Mouse (Mus musculus): ENCODE measurements around the gene Ppil1.
"Not testable (repeated sequence)": the region's sequence is repeated elsewhere in the genome, so short reads cannot be mapped to it uniquely, and the experiment has no call there.

Ppil1 gene

DNA sequence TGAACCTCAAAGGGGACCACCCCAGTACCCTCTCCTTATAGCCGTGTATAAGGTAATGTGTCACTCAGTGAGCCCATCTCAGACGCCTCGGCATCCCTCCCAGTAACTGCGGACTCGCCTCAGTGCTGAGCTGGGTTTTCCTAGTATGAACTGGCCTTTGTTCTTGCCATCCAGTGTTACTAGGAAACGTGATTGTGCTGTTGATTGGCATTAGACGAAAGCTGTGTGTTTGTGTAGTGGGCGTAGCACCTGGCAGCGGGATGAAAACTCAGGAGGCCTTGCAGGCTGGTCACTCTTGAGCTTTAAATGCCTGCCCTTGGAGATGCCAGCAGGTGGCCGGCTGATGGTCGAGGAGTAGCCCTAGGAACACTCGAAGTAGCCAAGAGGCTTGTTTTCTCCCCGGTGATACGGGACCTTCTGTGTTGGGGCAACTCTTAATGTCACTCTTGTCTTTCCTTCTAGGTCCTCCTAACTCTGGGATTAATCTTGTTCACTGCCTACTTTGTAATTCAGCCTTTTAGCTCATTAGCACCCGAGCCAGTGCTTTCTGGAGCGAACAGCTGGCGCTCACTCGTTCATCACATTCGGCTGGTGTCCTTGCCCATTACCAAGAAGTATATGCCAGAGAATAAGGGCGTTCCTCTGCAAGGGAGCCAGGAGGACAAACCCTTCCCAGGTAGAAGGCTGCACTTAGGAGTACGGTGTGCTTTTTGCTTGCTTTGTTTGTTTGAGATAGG is 18.4 kb upstream of the Ppil1 start:
- in situ Hi-C loops (cut with MboI, MseI), result no loop called here

DNA sequence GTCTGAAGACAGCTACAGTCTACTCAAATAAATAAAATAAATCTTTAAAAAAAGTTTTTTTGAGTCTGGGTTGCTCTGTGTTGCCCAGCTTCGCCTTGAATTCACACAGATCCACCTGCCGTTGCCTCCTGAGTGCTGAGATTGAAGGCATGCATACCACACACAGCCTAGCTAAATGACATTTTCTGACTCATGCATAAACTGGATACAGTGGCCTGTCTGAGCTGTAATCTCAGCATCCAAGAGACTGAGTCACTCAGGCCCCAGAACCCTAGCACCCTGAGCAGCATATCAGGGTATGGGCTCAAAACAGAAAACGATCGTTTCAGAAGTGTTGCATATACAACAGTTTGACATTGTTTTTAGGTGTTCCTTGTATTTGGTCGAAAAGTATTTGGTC is 17.6 kb upstream of the Ppil1 start:
- in situ Hi-C loops (cut with MboI, MseI), result no loop called here

DNA sequence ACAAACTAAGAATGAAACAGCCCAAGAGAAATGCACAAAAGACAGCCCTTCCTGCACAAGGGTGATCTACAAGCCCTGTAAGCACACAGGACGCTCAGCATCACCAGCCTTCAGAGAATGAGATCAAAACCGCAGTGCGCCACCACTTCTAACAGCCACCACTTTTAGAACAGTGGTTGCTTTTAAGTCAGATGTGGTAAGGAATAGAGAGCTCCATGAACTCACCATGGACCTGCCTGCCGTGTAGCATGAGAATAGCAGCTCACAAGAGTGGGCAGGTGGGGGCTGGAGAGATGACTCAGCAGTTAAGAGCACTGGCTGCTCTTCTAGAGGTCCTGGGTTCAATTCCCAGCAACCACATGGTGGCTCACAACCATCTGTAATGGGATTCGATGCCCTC is 16.4 kb upstream of the Ppil1 start:
- in situ Hi-C loops (cut with MboI, MseI), result no loop called here

DNA sequence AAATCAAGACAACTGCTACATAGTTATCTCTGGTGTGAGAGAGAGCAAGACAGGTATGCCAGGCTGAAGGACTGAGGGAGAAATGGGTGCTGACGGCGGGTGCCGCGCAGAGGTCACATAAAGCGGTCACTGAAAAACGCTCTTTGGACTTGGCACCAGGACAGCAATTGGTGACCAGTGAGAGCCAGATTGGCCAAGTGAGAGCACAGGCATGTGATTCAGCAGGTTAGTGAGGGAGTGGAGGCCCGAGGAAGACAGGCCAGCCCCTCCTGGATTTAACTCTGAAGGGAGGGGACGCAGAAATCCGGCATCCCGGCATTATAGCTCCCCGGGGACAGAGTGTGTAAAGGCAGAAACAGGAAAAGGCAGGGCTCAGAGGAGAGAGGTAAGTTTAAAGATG is 9.9 kb upstream of the Ppil1 start:
- in situ Hi-C loops (cut with MboI, MseI), result no loop called here

GRCm38 (mm10) chr17:29273156-29273555 is 9.2 kb upstream of the Ppil1 start:
- in situ Hi-C loops (cut with MboI, MseI), result no loop called here

DNA sequence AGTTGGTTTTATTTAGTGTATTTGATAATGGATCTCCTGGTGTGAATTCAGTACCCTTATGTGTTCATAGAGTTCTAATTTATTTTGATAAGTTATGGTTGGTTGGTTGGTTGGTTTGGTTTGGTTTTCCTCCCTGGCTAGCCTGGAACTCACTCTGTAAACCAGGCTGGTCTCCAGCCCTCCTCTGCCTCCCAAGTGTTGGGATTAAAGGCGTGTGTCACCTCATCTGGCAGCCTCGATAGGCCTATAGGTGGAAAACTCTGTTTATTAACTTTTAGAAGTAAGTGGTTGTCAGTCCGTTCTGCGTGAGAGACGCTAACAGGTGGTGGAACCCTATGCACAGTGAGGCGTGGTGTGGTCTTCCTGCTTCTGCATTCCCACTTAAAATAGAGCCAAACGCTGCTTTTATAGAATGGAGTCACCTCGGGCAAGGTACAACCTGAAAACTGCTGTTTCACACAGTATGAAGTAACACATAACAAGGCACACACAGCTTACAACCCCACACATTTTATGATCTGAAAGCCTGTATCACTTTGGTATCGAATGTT is 6.2 kb upstream of the Ppil1 start:
- in situ Hi-C loops (cut with MboI, MseI), result no loop called here

DNA sequence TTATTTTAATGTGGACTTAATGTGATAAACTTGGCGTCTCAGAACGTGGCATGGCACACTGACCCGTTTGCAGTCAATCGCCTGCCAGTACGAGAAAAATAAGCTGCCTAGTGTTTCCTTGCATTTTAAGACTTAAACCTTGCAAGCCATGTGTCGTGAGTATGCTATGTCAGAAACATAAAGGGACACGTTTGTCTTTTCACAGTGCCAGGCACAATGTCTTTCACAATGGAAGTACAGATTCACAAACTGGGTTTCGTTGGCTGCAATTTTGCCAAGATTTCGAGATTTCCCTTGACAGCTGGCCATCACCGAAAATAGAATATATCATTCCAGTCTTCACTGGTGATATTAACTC is 5.3 kb upstream of the Ppil1 start:
- in situ Hi-C loops (cut with MboI, MseI), result no loop called here

- in situ Hi-C loops (cut with MboI, MseI), result no loop called here
Observed at GRCm38 (mm10) chr17:29268682-29269348, 4.8 kb upstream of the Ppil1 start, which contains the start of gene BC004004. Gene BC004004, plus strand, starts transcription at chr17:29268788.

DNA sequence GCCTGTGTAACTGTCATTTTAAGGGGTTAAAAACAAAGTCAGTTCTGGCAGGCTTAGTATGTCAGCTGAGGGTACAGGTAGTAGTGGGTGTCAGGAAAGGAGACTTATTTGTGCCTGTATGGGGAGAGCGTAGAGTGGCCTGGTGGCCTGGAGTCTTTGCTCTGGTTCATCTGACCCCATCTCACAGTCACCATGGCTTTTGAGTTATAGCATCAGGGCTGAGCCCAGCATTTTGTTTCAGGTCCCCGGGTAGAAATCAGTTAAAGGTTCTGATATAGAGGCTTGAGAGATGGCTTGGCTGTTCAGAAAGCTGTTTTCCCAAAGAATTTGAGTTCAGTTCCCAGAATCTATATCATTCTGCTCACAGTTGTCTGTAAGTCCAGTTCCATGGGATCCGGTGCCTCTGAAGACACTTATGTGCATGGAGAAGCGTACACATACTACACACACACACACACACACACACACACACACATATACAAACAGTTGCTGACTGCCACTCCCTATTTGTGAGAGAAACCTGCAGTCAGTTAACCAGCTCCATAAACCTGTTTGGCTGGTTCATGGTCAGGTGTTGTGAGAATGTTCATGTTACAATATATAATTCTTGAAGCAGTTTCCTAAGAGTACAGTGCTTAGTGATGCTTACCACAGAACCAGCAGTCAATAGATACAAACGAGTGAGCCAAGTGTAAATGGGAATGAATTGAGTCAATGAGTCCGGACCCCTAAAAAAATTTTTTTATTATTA is 4.1 kb upstream of the Ppil1 start:
- in situ Hi-C loops (cut with MboI, MseI), result no loop called here

GRCm38 (mm10) chr17:29267040-29267439 is 3.1 kb upstream of the Ppil1 start:
- in situ Hi-C loops (cut with MboI, MseI), result not testable (repeated sequence)

DNA sequence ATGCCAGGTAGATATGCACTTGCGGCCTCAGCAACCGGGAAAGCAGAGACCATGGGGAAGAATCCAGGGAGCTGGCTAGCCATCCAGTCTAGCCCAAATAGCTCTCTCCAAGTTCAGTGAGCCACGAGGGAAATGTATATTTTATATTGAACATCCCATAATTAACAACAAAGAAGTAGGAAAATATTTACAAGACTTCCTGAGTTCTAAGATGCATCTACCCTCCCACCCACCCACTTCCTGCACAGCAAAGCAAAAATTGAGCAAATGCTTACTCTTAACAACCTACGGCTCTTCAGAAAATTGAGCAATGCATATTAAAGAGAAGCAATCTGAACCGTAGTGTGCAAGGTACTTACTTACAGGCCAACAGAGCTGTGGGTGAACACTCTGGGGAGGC is 774 bp upstream of the Ppil1 start:
- in situ Hi-C loops (cut with MboI, MseI), result loop anchor here (5.0 kb wide), 3 partner anchors 103 to 567 kb away; no protein-coding TSS in a partner anchor

DNA sequence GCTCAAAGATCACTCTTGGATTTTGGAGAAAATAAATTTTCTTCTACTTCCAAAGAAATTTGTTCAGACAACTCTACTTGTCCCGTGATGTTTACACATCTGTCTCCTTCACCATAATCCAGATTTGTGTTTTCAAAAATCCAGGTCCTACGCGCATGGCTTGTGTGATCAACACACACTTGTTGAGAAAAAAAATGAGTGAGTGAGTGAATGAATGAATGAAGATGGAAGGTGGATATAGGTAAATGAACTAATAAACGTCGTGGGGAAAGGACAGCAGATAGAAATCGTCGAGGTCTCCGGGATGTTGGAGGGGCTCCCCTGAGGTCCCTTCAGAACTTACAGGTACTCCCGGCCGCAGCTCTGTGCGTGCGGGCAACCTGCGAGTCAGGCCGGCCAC is 569 bp downstream of the Ppil1 start:
- in situ Hi-C loops (cut with MboI, MseI), result loop anchor here (5.0 kb wide), 3 partner anchors 104 to 566 kb away; no protein-coding TSS in a partner anchor

- in situ Hi-C loops (cut with MboI, MseI), result loop anchor here (5.0 kb wide), 3 partner anchors 105 to 565 kb away; no protein-coding TSS in a partner anchor
Observed at GRCm38 (mm10) chr17:29262259-29262649, 1.7 kb downstream of the Ppil1 start.

DNA sequence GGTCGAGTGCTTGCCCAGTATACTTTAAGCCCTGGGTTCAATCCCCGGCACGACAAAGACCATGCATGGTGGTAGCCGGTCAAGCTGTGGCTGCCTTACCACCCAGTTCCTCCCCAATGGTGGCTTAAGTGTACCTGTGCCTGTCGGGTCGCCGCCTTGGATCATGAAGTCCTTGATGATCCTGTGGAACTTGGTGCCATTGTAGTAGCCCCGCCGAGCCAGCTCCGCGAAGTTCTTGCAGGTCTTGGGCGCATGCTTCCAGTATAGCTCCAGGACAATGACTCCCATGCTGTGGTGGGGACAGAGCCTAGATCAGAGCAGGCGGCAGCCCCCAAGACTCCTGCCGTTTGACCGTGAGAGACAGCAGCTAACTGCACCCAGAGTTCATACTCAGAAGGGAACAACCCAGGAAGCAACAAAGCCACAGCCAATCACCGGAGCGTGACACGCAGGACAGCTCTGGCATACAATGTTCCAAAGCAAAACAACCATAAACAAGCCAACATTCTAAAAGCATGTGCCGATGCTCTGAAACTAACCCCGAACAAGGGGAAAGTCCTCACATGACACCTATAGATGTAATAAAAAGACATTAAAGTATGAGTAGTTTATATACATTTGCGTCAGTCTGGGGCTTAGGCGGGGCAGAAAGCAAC is 2.3 kb downstream of the Ppil1 start:
- in situ Hi-C loops (cut with MboI, MseI), result loop anchor here (5.0 kb wide), 3 partner anchors 106 to 564 kb away; no protein-coding TSS in a partner anchor

DNA sequence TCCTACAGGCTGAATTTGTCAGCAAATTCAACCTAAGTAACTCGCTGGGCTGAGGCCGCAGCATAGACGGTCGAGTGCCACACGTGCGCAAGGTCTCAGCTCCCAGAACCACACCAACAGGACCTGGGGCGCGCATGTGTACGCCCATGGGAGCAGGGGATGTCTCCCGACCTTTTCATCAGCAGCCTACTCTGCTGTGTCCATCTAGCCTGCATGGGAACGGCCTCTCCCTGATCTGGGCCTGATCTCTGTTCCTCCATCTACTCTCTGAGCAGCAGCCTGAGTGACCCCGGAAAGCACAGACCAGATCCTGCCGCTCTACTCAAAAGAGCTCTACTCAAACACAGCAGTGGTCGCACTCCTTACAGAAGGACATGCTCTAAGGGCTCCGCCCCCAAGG is 3.5 kb downstream of the Ppil1 start:
- in situ Hi-C loops (cut with MboI, MseI), result loop anchor here (5.0 kb wide), 3 partner anchors 107 to 563 kb away; no protein-coding TSS in a partner anchor

DNA sequence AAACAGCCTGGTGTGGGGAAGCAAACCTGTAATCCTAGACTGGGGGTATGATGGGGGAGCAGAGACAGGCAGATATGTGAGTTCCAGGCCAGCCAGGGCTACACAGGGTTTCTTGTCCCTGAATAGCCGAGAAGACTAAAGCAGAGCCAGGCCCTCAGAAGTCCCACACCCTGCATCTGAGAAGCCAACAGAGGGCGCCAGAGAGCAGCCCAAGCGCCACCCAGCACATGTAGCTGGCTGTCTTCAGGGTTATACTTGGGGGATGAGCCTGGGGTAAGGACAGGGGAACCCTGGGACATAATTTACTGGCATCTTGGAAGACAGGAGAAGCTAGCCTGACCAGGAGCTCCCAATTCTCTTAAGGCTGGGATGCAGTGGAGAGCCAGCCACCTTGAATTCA is 4.5 kb downstream of the Ppil1 start:
- in situ Hi-C loops (cut with MboI, MseI), result no loop called here

- in situ Hi-C loops (cut with MboI, MseI), result no loop called here
Observed at GRCm38 (mm10) chr17:29258921-29259320, 5.1 kb downstream of the Ppil1 start.

DNA sequence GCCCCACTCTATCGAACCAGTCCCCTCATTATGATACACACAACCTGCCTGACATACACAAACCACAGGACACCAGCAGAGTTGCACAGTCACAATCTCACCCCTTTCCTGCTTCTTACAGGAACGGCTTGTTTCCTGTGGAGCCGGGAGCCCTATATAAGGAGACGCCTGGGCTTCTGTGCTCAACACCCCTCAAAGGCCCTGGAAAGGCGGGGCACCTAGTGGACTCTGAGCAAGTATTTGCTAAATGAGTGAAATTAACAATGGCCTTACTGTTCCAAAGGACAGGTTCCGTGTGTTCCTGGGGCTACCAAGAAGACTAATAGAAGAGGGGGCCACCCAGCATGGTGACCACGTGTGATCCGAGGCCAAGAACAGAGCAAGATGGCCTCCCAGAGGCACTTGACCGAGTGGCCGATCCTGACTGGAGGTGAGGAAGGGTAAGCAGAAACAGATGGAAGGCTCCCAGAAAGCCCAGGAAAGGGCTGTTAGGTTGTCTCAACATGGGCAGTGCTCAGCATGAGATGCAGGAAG is 5.9 kb downstream of the Ppil1 start:
- in situ Hi-C loops (cut with MboI, MseI), result no loop called here

DNA sequence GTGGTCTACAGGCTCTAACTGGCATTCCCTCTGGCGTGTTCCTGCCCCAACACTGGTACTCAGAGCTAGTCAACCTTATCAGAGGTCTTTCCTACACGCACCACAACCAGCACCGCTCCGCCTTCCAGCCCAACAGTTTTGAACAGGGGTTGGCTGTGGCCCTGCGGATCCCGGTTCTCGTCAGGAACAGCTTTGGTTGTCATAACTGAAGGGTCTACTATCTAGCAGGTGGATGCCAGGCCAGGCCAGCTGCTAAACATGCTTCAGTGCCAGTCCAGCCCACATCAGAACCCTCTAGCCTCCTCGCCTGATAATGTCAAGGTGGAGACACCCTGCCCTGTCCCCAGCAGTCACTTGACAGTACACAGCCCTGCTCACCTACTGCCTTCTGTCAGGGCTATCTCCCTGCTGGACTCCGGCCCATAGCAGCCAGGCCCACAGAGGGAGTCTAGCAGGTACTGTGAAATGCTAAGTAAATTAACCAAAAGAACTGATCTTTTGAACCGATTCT is 6.9 kb downstream of the Ppil1 start:
- in situ Hi-C loops (cut with MboI, MseI), result no loop called here

DNA sequence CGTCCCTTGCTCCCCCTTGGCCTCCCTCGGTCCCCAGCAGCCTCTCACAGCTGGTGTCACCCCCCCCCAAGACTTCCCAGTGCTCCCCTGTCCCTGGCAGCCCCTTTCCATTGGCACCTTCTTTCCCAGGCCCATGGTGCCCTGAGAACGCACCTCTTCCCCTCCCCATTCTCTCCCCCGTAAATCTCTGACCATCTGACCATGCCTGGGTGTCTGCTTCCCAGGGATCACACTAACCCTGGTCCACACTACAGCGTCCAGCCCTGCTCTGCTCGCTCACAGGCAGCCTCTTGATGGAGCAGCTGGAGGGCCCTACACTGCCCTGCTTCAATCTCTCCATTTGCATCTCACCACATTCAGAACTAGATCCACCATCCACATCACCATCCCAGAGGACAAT is 7.5 kb downstream of the Ppil1 start:
- in situ Hi-C loops (cut with MboI, MseI), result no loop called here

DNA sequence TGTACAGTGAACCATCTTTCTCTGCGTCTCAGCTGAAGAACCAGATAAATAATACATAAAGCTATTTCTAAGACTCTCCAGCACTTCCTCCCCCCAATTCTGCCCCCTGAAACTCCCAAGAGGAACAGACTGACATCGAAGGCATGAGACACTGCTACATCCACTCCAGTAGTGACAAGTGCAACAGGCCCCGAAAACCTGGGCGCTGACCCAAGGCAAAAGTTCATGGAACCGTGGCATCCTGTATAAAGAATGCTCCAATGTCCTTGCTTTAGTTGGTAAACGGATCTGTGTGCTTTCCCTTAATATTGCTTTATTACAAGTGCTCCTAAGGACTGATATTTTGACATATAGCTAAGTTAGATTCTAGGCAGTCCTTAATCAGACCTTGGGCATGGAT is 9.2 kb downstream of the Ppil1 start:
- in situ Hi-C loops (cut with MboI, MseI), result not testable (repeated sequence)

Data from regulatory T cell (primary cell).